Mouse (Mus musculus) forebrain, postnatal 0 days (tissue): ENCODE measurements around the gene Fancg. TPM values are rescaled to one million over a fixed set of nuclear protein-coding genes. Genes with fewer than 3 reads are reported as not detected.

Experiments
- ATAC-seq: fragments of 200-750 bp; cut with Nextera tagmentation; 2 replicates; pipeline ENCODE4 v1.8.0; 2017; ENCODE audit warnings: mild to moderate bottlenecking, moderate library complexity
- DNase-seq: peaks from one replicate; pipeline ENCODE4 v3.0.0-alpha.2; 2015
- H3K27ac ChIP-seq: fragments of 300-500 bp; sonication (generic); 2 replicates; pipeline ENCODE4 v1.5.1; 2014; ENCODE audit warnings: low read depth, mild to moderate bottlenecking, antibody characterized with exemption, low read length, moderate library complexity, mixed read lengths
- H3K27me3 ChIP-seq: fragments of 300-500 bp; sonication (generic); 2 replicates; pipeline ENCODE4 v1.6.1; 2014; ENCODE audit warnings: mild to moderate bottlenecking, low read length, mixed read lengths; ENCODE audit not compliant: insufficient read depth
- H3K36me3 ChIP-seq: fragments of 300-500 bp; sonication (generic); 2 replicates; pipeline ENCODE4 v1.6.1; 2014; ENCODE audit warnings: mild to moderate bottlenecking, moderate library complexity; ENCODE audit not compliant: insufficient read depth
- H3K4me1 ChIP-seq: fragments of 300-500 bp; sonication (generic); 2 replicates; pipeline ENCODE4 v1.6.1; 2014; ENCODE audit warnings: antibody characterized with exemption; ENCODE audit not compliant: insufficient read depth
- H3K4me2 ChIP-seq: fragments of 300-500 bp; sonication (generic); 2 replicates; pipeline ENCODE4 v1.6.1; 2014; ENCODE audit warnings: low read depth, mild to moderate bottlenecking, moderate library complexity
- H3K4me3 ChIP-seq: fragments of 300-500 bp; sonication (generic); 2 replicates; pipeline ENCODE4 v1.5.1; 2014; ENCODE audit warnings: low read depth, low read length, mixed read lengths
- H3K9ac ChIP-seq: fragments of 300-500 bp; sonication (generic); 2 replicates; pipeline ENCODE4 v1.6.1; 2014; ENCODE audit warnings: mild to moderate bottlenecking
- H3K9me3 ChIP-seq: fragments of 300-500 bp; sonication (generic); 2 replicates; pipeline ENCODE4 v1.6.1; 2016; ENCODE audit warnings: low read length
- CTCF ChIP-seq: sonication (generic); IDR thresholded peaks from 2 replicates; pipeline ENCODE4 v1.5.1; 2016; ENCODE audit warnings: antibody characterized with exemption, control low read depth, low read depth
- WGBS: fragments of 180-500 bp; shearing (Covaris S2); extraction: QIAGEN DNeasy Blood & Tissue Kit; methylation state at CpG from one replicate; pipeline ENCODE4 v1.1.7; 2014; 5-methylcytosine and 5-hydroxymethylcytosine counted together
- polyA plus RNA-seq: library from polyadenylated mRNA; unstranded; fragments of >200 nt; fragmentation: Nextera tagmentation; extraction: Ambion mirVana; gene quantifications from 2 replicates; pipeline ENCODE4 v1.2.1, GENCODE M21; 2015
- total RNA-seq: library from RNA; depleted of rRNA; stranded (reverse); fragments of >200 nt; gene quantifications from 2 replicates; pipeline ENCODE4 v1.2.3, GENCODE M21; 2014

Fancg gene
- total and polyA plus RNA-seq, 2 experiments from 2014 or later = 12.4 to 21.8 TPM

- DNase-seq (no peak), ATAC-seq (no peak)
- Histone ChIP-seq H3K4me1 (no peaks in the 10 kb centered on the region), H3K36me3 (no peaks in the 10 kb centered on the region), H3K27me3 (no peaks in the 10 kb centered on the region), H3K9me3 (no peaks in the 10 kb centered on the region), H3K27ac (no peak within 1 kb of the TSS), H3K4me3 (no peak within 1 kb of the TSS), H3K9ac (no peak within 1 kb of the TSS), H3K4me2 (no peak within 1 kb of the TSS)
- 87% methylated on average over 4 of the region's 4 CpGs for WGBS
- TF ChIP-seq CTCF = no peak
Measured at GRCm38 (mm10) chr4:42969304-42969703, 41.0 kb downstream of the Fancg start, which contains the start of gene 1700022I11Rik. Gene 1700022I11Rik, plus strand, starts transcription at chr4:42969604.

DNA sequence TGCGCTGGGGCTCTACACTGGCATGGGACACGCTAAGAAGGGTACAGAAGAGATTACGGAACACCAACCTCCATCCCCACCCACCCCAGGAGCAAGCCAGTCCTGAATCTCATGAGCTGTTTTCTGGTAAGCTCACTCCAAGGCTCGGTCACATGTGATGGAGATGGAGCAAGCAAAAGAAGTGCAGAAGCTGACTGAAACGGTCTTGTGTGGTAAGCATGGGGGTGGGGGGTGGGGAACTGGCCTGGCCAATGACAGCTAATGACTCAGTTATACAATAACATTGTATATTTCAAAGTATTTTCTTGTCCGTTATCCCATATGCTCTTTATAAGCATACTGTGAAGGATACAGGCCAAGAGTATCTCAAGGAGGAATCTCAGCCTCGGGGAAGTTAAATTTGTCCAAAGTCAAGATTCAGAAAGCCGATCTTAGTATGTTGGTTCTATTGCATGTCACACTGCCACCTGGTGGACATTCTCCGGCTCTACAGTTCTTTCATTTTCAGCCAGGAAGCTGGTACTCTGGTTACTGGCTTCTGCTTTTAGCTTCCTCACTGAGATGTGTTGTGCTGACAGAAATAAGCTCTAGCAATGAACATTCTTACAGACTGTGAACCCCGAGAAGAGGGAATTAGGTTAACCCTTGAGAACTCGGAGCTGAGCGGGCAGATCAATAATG lies 45.1 kb downstream of the Fancg start:
- no peaks in the 10 kb centered on the region for H3K36me3 ChIP-seq
- no peaks in the 10 kb centered on the region for H3K4me1 ChIP-seq
- peak; percentile 90 for DNase-seq
- WGBS = 14% methylated on average over 12 of the region's 12 CpGs
- peak; percentile 92 for TF ChIP-seq CTCF
- no peaks in the 10 kb centered on the region for H3K9me3 ChIP-seq
- H3K27me3 ChIP-seq = no peaks in the 10 kb centered on the region
- no peak overlapping the region for H3K9ac ChIP-seq
- H3K4me2 ChIP-seq = no peak overlapping the region
- peak; percentile 71 for ATAC-seq
- H3K27ac ChIP-seq = no peak overlapping the region
- H3K4me3 ChIP-seq = no peak overlapping the region

GRCm38 (mm10) chr4:42963480-42963879 lies 46.8 kb downstream of the Fancg start:
- ATAC-seq = no peak
- H3K27ac ChIP-seq = no peak overlapping the region
- WGBS = 96% methylated on average over 2 of the region's 2 CpGs
- no peak overlapping the region for H3K4me3 ChIP-seq
- H3K4me2 ChIP-seq = no peak overlapping the region
- H3K36me3 ChIP-seq = peaks cover 6% of the 10 kb centered on the region; the same call in 1 of the 2 replicates
- H3K27me3 ChIP-seq = no peaks in the 10 kb centered on the region
- no peaks in the 10 kb centered on the region for H3K9me3 ChIP-seq
- TF ChIP-seq CTCF = peak; percentile 38
- no peak overlapping the region for H3K9ac ChIP-seq
- no peaks in the 10 kb centered on the region for H3K4me1 ChIP-seq
- no peak for DNase-seq

GRCm38 (mm10) chr4:42961592-42961991 lies 48.7 kb downstream of the Fancg start:
- peaks cover 25% of the 10 kb centered on the region for H3K36me3 ChIP-seq
- peak; percentile 77 for TF ChIP-seq CTCF
- H3K4me3 ChIP-seq = no peak overlapping the region
- H3K27ac ChIP-seq = no peak overlapping the region
- H3K27me3 ChIP-seq = no peaks in the 10 kb centered on the region
- H3K4me2 ChIP-seq = no peak overlapping the region
- H3K4me1 ChIP-seq = no peaks in the 10 kb centered on the region
- ATAC-seq = peak; percentile 64
- DNase-seq = peak; percentile 71
- no peaks in the 10 kb centered on the region for H3K9me3 ChIP-seq
- H3K9ac ChIP-seq = no peak overlapping the region
- WGBS = 24% methylated on average over 4 of the region's 4 CpGs

DNA sequence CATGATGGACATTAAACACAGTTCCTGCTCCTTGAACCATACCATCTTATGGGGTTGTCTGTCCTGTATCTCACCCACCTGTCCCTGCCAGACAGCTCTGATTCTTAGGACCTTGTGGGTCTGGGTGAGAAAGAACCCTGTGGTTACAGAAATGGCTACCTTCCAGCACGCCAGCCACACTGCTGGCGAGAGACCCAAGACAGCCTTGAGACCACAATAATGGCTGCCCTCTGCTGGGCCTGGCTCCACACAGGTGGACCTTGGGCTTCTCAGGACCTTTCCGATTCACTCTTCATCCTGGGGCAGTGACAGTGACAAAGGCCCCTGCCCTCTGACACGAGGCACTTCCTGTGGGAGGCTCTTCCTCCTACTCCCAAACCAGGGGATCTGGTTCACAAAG lies 50.9 kb downstream of the Fancg start:
- H3K27ac ChIP-seq = no peak overlapping the region
- H3K36me3 ChIP-seq = peaks cover 44% of the 10 kb centered on the region
- H3K9ac ChIP-seq = no peak overlapping the region
- 61% methylated on average over 4 of the region's 4 CpGs for WGBS
- ATAC-seq = no peak
- H3K4me1 ChIP-seq = 0 out of 2 replicates have a peak, but pooled peaks cover 6% of the 10 kb centered on the region
- H3K9me3 ChIP-seq = no peaks in the 10 kb centered on the region
- H3K27me3 ChIP-seq = no peaks in the 10 kb centered on the region
- TF ChIP-seq CTCF = no peak
- no peak overlapping the region for H3K4me3 ChIP-seq
- no peak overlapping the region for H3K4me2 ChIP-seq
- DNase-seq = no peak

- 52% methylated on average over 8 of the region's 8 CpGs for WGBS
- Histone ChIP-seq H3K4me1 (peaks cover 6% of the 10 kb centered on the region; the same call in 1 of the 2 replicates), H3K4me2 (no peak overlapping the region), H3K27me3 (no peaks in the 10 kb centered on the region), H3K9me3 (no peaks in the 10 kb centered on the region), H3K4me3 (no peak overlapping the region), H3K9ac (no peak overlapping the region), H3K36me3 (peaks cover 45% of the 10 kb centered on the region), H3K27ac (no peak overlapping the region)
- no peak for TF ChIP-seq CTCF
- ATAC-seq (no peak), DNase-seq (peak; percentile 22)
Measured at GRCm38 (mm10) chr4:42958942-42959341, 51.4 kb downstream of the Fancg start.

DNA sequence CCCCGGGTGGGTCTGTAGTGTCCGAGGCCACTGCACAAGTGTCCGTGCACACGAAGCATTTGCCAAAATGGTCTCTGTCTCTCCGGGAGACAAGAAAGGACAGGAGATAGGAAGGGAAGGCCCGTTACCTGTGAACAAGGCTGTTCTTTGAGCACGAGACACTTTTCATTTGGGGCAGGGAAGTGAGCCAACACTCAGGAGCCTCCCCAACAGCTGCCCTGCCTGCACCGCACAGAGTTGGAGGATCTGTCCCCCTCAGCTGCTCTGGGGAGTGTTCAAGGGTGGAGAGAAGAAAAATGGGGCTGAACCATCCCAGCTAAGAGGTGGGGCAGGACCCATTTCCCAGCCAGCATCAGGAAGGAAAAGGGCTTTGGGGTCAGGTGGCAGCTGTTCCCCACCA lies 52.3 kb downstream of the Fancg start:
- no peak for TF ChIP-seq CTCF
- H3K9ac ChIP-seq = no peak overlapping the region
- DNase-seq (no peak), ATAC-seq (no peak)
- no peak overlapping the region for H3K4me3 ChIP-seq
- no peak overlapping the region for H3K27ac ChIP-seq
- H3K4me2 ChIP-seq = no peak overlapping the region
- no peaks in the 10 kb centered on the region for H3K27me3 ChIP-seq
- no peaks in the 10 kb centered on the region for H3K9me3 ChIP-seq
- H3K36me3 ChIP-seq = peaks cover 49% of the 10 kb centered on the region
- H3K4me1 ChIP-seq = peaks cover 12% of the 10 kb centered on the region; the same call in 1 of the 2 replicates
- WGBS = 87% methylated on average over 8 of the region's 8 CpGs
